Mouse (Mus musculus) left cerebral cortex, adult 2 months (tissue): Measurements from ENCODE around the gene Slc7a4. TPM values are rescaled to one million over a fixed set of nuclear protein-coding genes. Genes with fewer than 3 reads are reported as not detected.

Experiments used
- DNase-seq, 2 experiments: peaks; one replicate each; pipeline ENCODE4 v3.0.0; 2021 to 2022; ENCODE audit warnings: low spot score in 2 of 2, mixed read lengths in 1 of 2; ENCODE audit errors: extremely low spot score in 1 of 2
- H3K27ac ChIP-seq: fragments of 200-600 bp; 2 replicates; pipeline ENCODE4 v1.8.1; 2022
- H3K4me3 ChIP-seq: fragments of 200-600 bp; 2 replicates; pipeline ENCODE4 v1.8.1; 2022
- CTCF ChIP-seq: fragments of 200-600 bp; IDR thresholded peaks from 2 replicates; pipeline ENCODE4 v1.8.1; 2022; ENCODE audit warnings: antibody characterized with exemption, mild to moderate bottlenecking, moderate library complexity
- intact Hi-C: fragments of 180-260 bp; cut with DNase I; formaldehyde crosslinking; loops from one replicate; pipeline ENCODE4 v1.15.1; 2025
- total RNA-seq, 2 experiments: library from RNA; stranded (reverse); gene quantifications; 2 replicates each; pipeline ENCODE4 v1.2.3; 2021

The Slc7a4 gene
- total RNA-seq, 2 experiments from 2014 or later: 82.7 to 83.0 TPM

DNA sequence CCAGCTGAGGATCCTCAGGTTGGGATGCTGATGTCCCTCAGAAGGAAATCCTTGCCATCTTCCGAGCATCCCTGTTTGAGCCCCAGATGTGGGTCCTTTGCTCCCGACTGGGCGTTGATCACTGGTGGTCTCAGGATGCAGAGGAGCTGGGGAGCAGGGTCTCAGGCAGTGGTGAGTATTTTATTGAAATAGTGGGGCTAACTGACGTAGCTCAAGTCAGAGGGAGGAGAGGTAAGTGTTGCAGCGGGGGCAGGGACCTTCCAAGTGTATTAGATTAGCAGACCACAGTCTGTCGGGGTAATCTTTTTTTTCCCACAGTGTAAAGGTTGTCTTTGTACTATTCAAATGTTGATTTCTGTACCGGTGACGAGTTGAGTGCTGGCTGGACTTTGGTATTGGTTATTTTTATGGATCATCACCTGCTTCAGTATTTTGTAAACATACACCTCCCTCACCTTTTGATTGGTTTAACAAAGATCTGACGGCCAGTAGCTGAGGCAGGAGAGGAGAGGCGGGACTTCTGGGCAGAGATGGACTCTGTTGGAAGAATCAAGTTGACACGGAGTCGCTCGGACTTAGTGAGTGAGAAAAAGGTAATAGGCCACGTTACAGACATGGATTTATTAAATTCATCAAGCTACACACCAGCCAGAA, 50.2 kb downstream of the Slc7a4 start:
- intact Hi-C loops: loop anchor here (5.0 kb wide), 3 partner anchors 61 to 126 kb away; partner anchors contain the start of genes Crkl, Pi4ka and Snap29
- no peak for TF ChIP-seq CTCF
- Histone ChIP-seq H3K4me3 (no peak overlapping the region), H3K27ac (no peak overlapping the region)
- DNase-seq: no peak

DNA sequence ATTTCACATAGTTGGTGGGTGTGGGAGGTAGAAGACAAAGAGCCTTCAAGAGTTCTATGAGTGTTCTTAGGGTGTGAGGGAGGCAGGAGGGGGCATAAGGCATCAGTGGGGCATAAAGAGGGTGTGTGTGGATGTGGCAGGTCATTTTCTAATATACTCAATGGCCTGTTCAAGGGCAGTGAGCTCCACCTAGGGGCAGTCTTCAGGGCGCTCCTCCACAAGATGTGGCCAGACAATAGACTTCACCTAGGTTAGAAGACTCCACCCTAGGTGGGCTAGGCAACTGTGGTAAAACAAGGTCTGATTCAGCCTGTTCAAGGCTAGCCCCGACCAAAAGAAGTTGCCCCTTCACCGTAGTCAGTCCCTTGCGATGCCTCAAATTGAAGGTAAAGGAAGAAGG, 50.7 kb downstream of the Slc7a4 start:
- no peak overlapping the region for H3K27ac ChIP-seq
- no peak overlapping the region for H3K4me3 ChIP-seq
- peak; percentile 25 for TF ChIP-seq CTCF
- no peak for DNase-seq
- intact Hi-C loops: loop anchor here (5.0 kb wide), 3 partner anchors 60 to 125 kb away; partner anchors contain the start of genes Crkl, Pi4ka and Snap29

DNA sequence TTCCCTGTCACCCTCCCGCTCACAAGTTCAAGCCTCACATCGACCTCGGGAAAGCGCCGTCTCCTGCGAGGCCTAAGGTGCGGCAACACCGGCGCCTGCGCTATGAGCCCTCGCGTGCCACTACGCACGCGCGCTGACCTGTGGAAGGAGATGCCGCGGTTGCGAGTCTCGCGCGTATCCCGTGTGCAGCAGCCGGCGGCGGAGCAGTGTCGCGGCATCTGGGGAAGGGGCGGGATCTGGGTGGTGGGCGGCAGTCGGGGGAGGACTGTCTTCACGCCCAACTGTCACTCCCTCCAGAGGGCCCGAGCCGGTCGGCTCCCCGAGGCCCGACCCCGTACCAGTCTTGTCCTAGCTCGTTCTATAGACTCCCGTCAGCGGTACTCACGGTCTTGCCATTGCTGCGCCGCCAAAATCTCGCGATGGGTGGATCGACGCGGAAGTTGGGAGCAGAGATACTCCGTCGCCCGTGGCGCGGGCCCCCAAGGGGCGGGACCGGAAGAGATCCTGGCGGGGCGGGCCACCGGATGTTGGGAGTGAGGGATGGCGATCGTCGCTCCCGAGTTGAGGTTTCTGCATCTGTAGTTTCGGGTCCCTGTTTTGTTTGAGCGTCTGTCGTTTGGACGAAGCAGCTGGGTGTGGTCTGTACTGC, 52.2 kb downstream of the Slc7a4 start, which contains the start of gene Thap7:
Thap7 (minus strand) TSS at position 497 of the 649 bp plus-strand sequence.
- intact Hi-C loops: loop anchor here (5.0 kb wide), 3 partner anchors 58 to 123 kb away; partner anchors contain the start of genes Crkl, Pi4ka and Snap29
- TF ChIP-seq CTCF: no peak

DNA sequence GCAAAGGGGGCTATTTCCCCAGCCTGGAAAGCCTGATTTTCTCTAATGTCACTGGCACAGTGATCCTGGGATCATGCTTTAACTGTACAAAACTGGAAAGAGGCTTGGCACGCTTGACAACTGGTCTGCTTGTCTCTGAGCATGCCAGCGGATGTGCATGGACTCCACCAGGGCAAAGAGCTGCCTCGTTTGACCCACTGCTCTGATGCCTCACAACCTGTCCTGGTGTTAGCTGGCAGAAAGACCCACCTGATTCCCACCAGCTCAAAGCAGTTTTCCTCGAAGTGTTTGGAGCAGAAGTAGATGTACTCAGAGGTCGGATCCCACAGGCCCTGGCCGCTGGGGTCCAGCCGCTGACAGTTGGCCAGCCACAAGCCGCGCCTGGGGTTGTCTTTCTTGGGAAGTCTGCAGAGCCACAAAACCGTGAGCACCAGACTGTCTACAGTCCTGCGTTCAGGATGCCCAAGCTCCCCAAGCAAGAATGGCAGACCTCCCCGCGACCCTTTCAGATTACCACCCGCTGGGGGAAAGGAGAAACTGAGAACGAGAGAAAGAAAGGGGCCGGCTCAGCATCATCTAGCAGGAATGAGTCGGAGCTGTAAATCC, 52.9 kb downstream of the Slc7a4 start:
- DNase-seq: no peak
- intact Hi-C loops: loop anchor here (5.0 kb wide), 3 partner anchors 58 to 123 kb away; partner anchors contain the start of genes Crkl, Pi4ka and Snap29
- Histone ChIP-seq H3K4me3 (peak overlapping the region; percentile 61), H3K27ac (peak overlapping the region; percentile 95)
- no peak for TF ChIP-seq CTCF

More for the DNA sequence above, 52.2 kb downstream of the Slc7a4 start, which contains the start of gene Thap7:
- Histone ChIP-seq H3K4me3 (peak within 1 kb of the TSS; percentile 61), H3K27ac (peak within 1 kb of the TSS; percentile 95)
- DNase-seq: peak; percentile 93 to 95

DNA sequence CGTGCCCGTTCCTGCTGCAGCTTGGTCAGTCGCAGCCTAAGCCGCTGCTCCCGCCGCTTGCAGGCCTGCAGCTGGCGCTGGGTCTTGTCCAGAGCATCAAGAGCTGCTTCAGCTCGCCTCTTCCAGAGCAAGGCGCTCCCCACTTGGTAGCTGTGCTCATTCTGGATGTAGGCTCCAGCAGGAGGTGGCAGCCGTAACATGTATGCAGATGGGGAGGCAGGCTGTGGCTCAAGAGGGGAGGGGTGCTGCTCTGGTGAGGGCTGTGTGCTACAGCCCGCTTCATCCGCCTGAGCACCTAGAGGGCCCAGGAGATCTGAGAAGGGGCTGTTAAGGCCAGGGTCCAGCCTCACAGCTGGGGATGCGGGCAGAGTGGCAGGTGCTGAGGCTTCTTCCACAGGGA, 54.7 kb downstream of the Slc7a4 start:
- no peak for DNase-seq
- H3K27ac ChIP-seq: no peak overlapping the region
- intact Hi-C loops: no loop called here
- no peak overlapping the region for H3K4me3 ChIP-seq
- no peak for TF ChIP-seq CTCF

DNA sequence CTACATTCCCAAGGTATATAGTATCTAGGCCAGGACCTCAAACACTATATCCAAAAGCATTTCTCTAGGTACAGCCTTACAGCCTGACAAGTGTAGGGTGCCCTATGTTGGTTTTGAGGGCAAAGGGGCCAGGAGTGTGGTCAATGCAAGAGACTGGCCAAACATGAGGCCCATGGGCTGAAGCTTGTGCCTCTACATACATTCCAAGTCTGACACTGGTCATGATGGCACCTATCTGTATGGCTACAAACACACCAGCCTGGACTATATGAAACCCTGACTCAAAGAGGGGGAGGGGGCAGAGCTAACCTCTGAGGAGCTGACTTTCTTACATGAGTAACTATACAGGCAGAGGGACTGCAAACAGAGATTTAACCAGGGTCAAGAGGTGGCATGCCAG, 55.4 kb downstream of the Slc7a4 start:
- intact Hi-C loops: no loop called here
- H3K27ac ChIP-seq: no peak overlapping the region

DNA sequence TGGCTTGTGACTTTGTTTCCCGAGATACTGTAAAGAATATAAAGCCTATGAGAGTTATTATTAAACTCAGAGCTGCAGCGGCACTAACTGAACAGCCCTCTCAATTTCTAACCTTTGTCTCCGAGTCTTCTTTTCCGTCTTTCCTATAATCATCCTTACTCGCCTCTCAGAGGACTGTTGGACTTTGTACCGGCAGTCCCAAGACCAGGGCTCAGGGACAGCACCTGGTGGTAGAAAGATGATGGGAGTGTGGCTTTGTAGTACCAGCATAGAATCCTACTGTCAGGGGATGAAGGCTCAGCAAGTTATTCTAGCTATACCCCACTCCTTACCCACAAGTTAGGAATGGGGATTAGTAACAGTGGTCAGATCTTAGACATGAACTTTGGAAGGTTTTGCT, 56.8 kb downstream of the Slc7a4 start:
- intact Hi-C loops: no loop called here
- DNase-seq: no peak
- H3K27ac ChIP-seq: no peak overlapping the region
- H3K4me3 ChIP-seq: no peak overlapping the region
- TF ChIP-seq CTCF: no peak

More for the DNA sequence above, 55.4 kb downstream of the Slc7a4 start:
- TF ChIP-seq CTCF: no peak
- no peak overlapping the region for H3K4me3 ChIP-seq
- DNase-seq: no peak

DNA sequence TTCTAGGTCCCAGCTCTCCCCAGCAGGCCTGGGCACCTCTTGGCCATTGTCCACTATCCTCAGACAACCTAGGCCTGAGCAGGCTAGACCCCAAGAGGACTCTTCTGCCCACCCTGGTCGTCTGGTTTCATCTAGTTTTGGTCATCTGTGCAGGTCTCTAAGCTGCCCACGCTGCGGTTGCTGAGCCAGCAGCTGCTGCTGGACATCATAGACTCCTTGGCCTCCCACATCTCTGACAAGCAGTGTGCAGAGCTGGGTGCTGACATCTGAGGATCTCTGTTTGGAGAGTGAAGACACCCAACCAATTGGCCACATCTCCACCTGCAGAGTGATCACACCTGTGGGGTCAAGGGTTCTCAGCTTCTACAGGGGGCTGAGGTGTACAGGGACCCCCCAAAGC, 57.5 kb downstream of the Slc7a4 start:
- TF ChIP-seq CTCF: no peak
- intact Hi-C loops: no loop called here

DNA sequence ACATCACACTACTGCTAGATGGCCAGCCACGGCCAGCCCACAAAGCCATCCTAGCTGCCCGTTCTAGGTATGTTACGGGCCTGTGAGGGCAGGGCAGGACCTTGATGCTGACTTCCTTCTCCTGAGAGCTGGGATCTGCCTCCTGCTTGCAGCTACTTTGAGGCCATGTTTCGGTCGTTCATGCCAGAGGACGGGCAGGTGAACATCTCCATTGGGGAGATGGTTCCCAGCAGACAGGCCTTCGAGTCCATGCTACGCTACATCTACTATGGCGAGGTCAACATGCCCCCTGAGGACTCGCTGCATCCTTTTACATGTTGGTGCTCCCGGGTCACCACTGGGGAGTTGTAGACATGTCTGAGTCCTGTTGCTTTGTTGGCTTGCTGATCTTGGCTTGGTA, 58.9 kb downstream of the Slc7a4 start:
- Histone ChIP-seq H3K4me3 (no peak overlapping the region), H3K27ac (no peak overlapping the region)
- no peak for TF ChIP-seq CTCF
- intact Hi-C loops: no loop called here
- DNase-seq: no peak

More for the DNA sequence above, 57.5 kb downstream of the Slc7a4 start:
- DNase-seq: no peak
- Histone ChIP-seq H3K4me3 (no peak overlapping the region), H3K27ac (no peak overlapping the region)

Other genes with a start within 250 kb of the Slc7a4 start
- 10 to 100 TPM; 19.2 to 21.3 TPM for gene Snap29, start 177.2 kb downstream of the Slc7a4 start, total RNA-seq
- gene Pi4ka, start 176.9 kb downstream of the Slc7a4 start, total RNA-seq: 100 to 1,000 TPM; 343 to 370 TPM
- gene Crkl, start 131.2 kb downstream of the Slc7a4 start, total RNA-seq: 10 to 100 TPM; 31.9 to 36.7 TPM
- gene Aifm3, start 93.6 kb downstream of the Slc7a4 start, total RNA-seq: 100 to 1,000 TPM; 148 to 171 TPM
- 100 to 1,000 TPM; 182 to 193 TPM for gene Lztr1, start 74.5 kb downstream of the Slc7a4 start, total RNA-seq
- 10 to 100 TPM; 42.3 to 43.1 TPM for gene Thap7, start 52.1 kb downstream of the Slc7a4 start, total RNA-seq
- gene Lrrc74b, start 22.0 kb downstream of the Slc7a4 start, total RNA-seq: 1 to 10 TPM in 1 of 2 experiments, under 1 TPM in 1; 0.68 to 1.1 TPM
- gene P2rx6, start 21.3 kb downstream of the Slc7a4 start, total RNA-seq: 1 to 10 TPM in 1 of 2 experiments, under 1 TPM in 1; 0.68 to 1.0 TPM
- gene Smpd4, start 36.1 kb upstream of the Slc7a4 start, total RNA-seq: 10 to 100 TPM; 73.7 to 82.8 TPM
- 10 to 100 TPM; 22.9 to 26.2 TPM for gene Ccdc74a, start 63.3 kb upstream of the Slc7a4 start, total RNA-seq
- 10 to 100 TPM; 76.9 to 83.4 TPM for gene Med15, start 149.7 kb upstream of the Slc7a4 start, total RNA-seq
- gene Klhl22, start 176.4 kb upstream of the Slc7a4 start, total RNA-seq: 10 to 100 TPM; 84.9 to 86.0 TPM
- 1 to 10 TPM; 2.8 to 5.9 TPM for gene Scarf2, start 214.1 kb upstream of the Slc7a4 start, total RNA-seq
- 1 to 10 TPM; 3.4 to 4.1 TPM for gene B830017H08Rik, start 249.9 kb upstream of the Slc7a4 start, total RNA-seq